8 mouse cellular contexts compared by ENCODE assay signal in the genomic region with DNA sequence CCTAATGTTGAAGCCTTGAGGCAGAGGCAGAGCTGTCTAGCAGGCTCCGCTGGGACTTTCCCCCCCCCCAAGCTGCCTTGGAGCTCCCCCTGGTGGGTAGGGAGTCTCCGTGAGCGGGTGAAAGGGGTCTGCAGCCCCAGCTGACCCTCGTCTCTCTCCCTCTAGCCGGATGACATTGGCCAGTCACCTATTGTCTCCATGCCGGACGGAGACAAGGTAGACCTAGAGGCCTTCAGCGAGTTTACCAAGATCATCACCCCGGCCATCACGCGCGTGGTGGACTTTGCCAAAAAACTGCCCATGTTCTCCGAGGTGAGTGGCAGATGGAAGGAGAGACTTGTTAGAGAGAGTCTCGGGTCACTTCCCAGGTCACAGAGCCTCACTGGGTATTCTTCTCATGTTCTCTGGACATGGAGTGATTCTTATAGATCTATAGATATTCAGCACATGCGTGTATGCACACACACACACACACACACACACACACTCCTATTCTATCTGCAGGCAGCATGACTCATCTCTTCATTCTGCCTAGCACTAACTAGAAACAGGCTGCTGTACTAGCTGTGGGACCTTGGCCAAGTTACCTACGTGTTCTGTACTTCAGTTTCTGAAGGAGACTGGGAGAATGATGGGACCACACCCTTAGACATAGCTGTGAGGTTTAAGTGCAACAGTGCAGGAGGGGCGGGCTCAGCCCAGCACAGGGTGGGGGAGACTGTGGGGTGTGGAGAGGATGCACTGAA. TPM values are rescaled to one million over a fixed set of nuclear protein-coding genes. Genes with fewer than 3 reads are reported as not detected.
DNase-seq lines count a peak whose midpoint lies in the region; ATAC-seq lines count a peak whose summit lies in the region.

No protein-coding gene starts in this region.

- H3K4me3 ChIP-seq in intestine, embryonic 15.5 days (replicated peaks): no peak overlapping the region

- DNase-seq in heart, adult 18-20 months: peak; percentile 42 to 50
- DNase-seq in heart, postnatal 25 days (ENCODE audit: low spot score): no peak
- DNase-seq in thymus, postnatal 4 days: peak; percentile 67
- no peak for DNase-seq in thymus, postnatal 36 days
- peak; percentile 90 for DNase-seq in lung, postnatal 36 days
- no peak for DNase-seq in urinary bladder, postnatal 25 days (ENCODE audit: low spot score)
- DNase-seq in Muller cell, postnatal 12 days (ENCODE audit: inconsistent ontology term): no peak

- 64% methylated on average over 17 of the region's 17 CpGs for WGBS in intestine, embryonic 15.5 days

- no peaks in the 10 kb centered on the region for H3K27me3 ChIP-seq in intestine, embryonic 15.5 days (replicated peaks)

- no peaks in the 10 kb centered on the region for H3K9me3 ChIP-seq in intestine, embryonic 15.5 days

- no peak overlapping the region for H3K27ac ChIP-seq in intestine, embryonic 15.5 days

- peaks cover 41% of the 10 kb centered on the region for H3K36me3 ChIP-seq in intestine, embryonic 15.5 days

- H3K4me1 ChIP-seq in intestine, embryonic 15.5 days (replicated peaks): peaks cover 35% of the 10 kb centered on the region

- intact Hi-C loops in heart, postnatal 25 days (cut with DNase I): no loop called here

- H3K9ac ChIP-seq in intestine, embryonic 15.5 days: no peak overlapping the region

- ATAC-seq in intestine, embryonic 15.5 days: peak; percentile 58

- no peak overlapping the region for H3K4me2 ChIP-seq in intestine, embryonic 15.5 days (replicated peaks)

RNA-seq across cellular contexts. Expression of a gene that starts 12.2 kb away (rescaled TPM):
- total RNA-seq in heart, adult 18-20 months (2021): 10 to 100 TPM; 54.2 to 67.6 TPM
- 100 to 1,000 TPM in 1 of 2 experiments, 10 to 100 TPM in 1; 61.2 to 129 TPM for total RNA-seq in heart, postnatal 25 days (2021)
- polyA plus RNA-seq in intestine, embryonic 15.5 days (2015; fragmentation: Nextera tagmentation; extraction: Ambion mirVana): 2.6 and 2.7 TPM in 2 replicates

RNA-seq across cellular contexts. Expression of a gene that starts 22.5 kb away (rescaled TPM):
- 100 to 1,000 TPM in 1 of 2 experiments, 10 to 100 TPM in 1; 99.7 to 103 TPM for total RNA-seq in heart, adult 18-20 months (2021)
- total RNA-seq in heart, postnatal 25 days (2021): 100 to 1,000 TPM; 102 to 117 TPM
- 42.7 and 45.5 TPM in 2 replicates for polyA plus RNA-seq in intestine, embryonic 15.5 days (2015; fragmentation: Nextera tagmentation; extraction: Ambion mirVana)

RNA-seq across cellular contexts. Expression of a gene that starts 32.4 kb away (rescaled TPM):
- total RNA-seq in heart, adult 18-20 months (2021): 10 to 100 TPM; 71.7 to 73.3 TPM
- total RNA-seq in heart, postnatal 25 days (2021): 10 to 100 TPM; 73.0 to 78.1 TPM
- polyA plus RNA-seq in intestine, embryonic 15.5 days (2015; fragmentation: Nextera tagmentation; extraction: Ambion mirVana): 18.9 and 19.7 TPM in 2 replicates

RNA-seq across cellular contexts. Expression of a gene that starts 33.7 kb away (rescaled TPM):
- 10 to 100 TPM; 42.0 to 44.2 TPM for total RNA-seq in heart, adult 18-20 months (2021)
- 10 to 100 TPM; 45.2 to 48.8 TPM for total RNA-seq in heart, postnatal 25 days (2021)
- 39.6 and 42.5 TPM in 2 replicates for polyA plus RNA-seq in intestine, embryonic 15.5 days (2015; fragmentation: Nextera tagmentation; extraction: Ambion mirVana)

RNA-seq across cellular contexts. Expression of a gene that starts 41.8 kb away (rescaled TPM):
- 10 to 100 TPM; 17.2 to 19.3 TPM for total RNA-seq in heart, adult 18-20 months (2021)
- total RNA-seq in heart, postnatal 25 days (2021): 10 to 100 TPM; 22.4 to 25.5 TPM
- polyA plus RNA-seq in intestine, embryonic 15.5 days (2015; fragmentation: Nextera tagmentation; extraction: Ambion mirVana): 28.2 and 29.8 TPM in 2 replicates

Comparison
In these comparisons a context has a peak if more than half of its experiments do, and no peak if none do; other contexts are left out.
1. DNase-seq: peak in heart, adult 18-20 months (2 of 2), thymus, postnatal 4 days (single experiment) and lung, postnatal 36 days (single experiment); none in heart, postnatal 25 days (single experiment), thymus, postnatal 36 days (0 of 2), urinary bladder, postnatal 25 days (single experiment) and Muller cell, postnatal 12 days (single experiment).